Mouse (Mus musculus): ENCODE measurements at regions not wholly inside any gene's neighbourhood (a gene's known extent, or its start where the extent isn't known, plus 50 kb on each side); places are given as distances from the start of the nearest gene placed in this dataset.

GRCm38 (mm10) chr5:46794028-46794705 lies 936.8 kb upstream of the Lcorl start:
- no peak for DNase-seq (ENCODE audit: low spot score in 2 of 2)

- no peak for DNase-seq (ENCODE audit: low spot score in 2 of 2)
Observed at GRCm38 (mm10) chr5:46791051-46791450, 933.6 kb upstream of the Lcorl start.

GRCm38 (mm10) chr5:46790536-46790935 lies 933.1 kb upstream of the Lcorl start:
- DNase-seq (ENCODE audit: low spot score in 2 of 2): no peak

GRCm38 (mm10) chr5:46787079-46787478 lies 929.7 kb upstream of the Lcorl start:
- no peak for DNase-seq (ENCODE audit: low spot score in 2 of 2)

- DNase-seq (ENCODE audit: low spot score in 2 of 2): no peak
Observed at GRCm38 (mm10) chr5:46756094-46756493, 898.7 kb upstream of the Lcorl start.

DNA sequence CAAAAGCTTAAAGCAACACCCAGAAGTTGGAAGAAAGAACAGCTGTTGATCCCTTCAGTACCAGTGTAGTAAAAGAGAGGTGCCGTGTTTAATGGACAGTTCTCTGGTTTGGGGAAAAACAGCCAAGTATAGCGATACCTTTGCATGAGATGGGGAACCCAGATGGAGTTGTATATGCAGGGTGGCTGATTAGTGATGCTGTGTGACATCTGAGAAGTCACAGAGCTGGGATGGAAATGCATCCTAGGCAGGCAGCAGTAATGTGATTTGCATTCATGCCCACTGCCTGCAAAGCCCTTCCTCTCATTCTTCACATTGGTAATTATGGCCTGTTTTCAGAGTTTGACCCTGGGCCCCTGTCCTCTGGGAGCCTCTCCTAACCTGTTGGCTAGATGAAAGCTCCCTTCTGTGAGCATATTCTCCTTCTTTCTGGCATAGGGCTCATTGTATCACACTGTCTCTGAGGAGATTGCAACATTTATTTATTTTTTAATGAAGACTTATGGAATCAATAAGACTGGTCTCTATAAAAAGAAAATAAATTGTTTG lies 882.7 kb upstream of the Lcorl start:
- DNase-seq (ENCODE audit: low spot score in 2 of 2): no peak

- DNase-seq (ENCODE audit: low spot score in 2 of 2): no peak
Observed at GRCm38 (mm10) chr5:46732510-46732909, 875.1 kb upstream of the Lcorl start.

DNA sequence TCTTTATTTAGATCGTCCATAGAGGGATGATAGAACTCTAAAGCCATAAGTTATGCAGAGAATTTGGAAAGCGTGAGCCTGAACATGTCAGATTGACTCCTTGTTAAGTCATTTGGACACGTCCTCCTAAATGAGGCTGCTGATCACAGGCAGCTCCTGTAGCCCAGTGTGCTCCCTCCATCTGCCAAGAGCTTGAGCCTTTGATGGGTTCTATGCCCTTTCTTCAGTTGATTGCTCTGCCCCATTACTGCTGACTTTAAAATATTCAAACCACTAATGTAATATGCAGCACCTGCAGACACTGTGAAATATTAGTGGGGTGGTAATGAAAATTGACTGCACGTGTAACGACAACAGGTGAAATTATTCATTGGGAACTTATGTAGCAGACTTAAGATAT lies 874.6 kb upstream of the Lcorl start:
- DNase-seq (ENCODE audit: low spot score in 2 of 2): no peak

- DNase-seq (ENCODE audit: low spot score in 2 of 2): no peak
Observed at GRCm38 (mm10) chr5:46731297-46731696, 873.9 kb upstream of the Lcorl start.

DNA sequence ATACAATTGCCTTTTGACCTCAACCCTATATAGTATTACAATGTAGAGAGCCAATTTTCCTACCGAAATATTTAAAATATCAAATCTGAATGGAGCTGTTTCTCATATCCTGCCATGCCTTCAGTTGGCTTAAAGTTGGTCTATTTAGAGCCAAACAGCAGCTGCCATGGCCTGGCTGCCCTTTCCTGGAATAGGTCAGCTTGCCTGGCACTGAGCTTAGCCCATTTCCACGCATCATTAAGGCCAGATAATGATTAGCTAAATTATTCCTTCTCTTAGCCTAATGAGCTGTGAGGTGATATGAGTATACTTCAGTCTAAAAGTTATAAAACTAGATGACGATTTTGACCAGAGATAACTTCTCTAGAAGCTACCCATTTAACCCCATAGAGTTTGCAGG lies 852.2 kb upstream of the Lcorl start:
- no peak for DNase-seq (ENCODE audit: low spot score in 2 of 2)

- DNase-seq (ENCODE audit: low spot score in 2 of 2): no peak
Observed at GRCm38 (mm10) chr5:46707845-46708244, 850.4 kb upstream of the Lcorl start.

- no peak for DNase-seq (ENCODE audit: low spot score in 2 of 2)
Observed at GRCm38 (mm10) chr5:46707021-46707420, 849.6 kb upstream of the Lcorl start.

- DNase-seq (ENCODE audit: low spot score in 2 of 2): no peak
Observed at GRCm38 (mm10) chr5:46678007-46678406, 820.6 kb upstream of the Lcorl start.

- no peak for DNase-seq (ENCODE audit: low spot score in 2 of 2)
Observed at GRCm38 (mm10) chr5:46674810-46675502, 817.5 kb upstream of the Lcorl start.

DNA sequence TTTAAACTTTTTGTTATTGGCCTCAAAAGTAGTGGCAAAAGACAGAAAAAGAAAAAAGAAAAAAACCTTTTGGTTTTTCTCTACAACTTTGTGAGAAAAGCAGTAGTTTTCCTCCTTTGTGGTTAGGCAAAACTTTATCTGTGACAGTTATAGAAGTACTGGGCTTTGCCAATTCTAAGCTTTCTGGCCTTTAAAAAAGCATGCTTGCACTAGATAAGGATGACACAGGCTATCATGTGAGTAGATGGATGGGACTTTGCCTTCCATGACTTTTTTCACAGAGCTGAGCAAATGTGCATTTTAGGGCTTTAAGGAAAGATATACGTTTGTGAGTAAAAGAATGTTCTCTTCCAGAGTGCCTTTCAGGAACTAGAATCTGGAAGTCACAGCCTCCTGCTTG lies 816.0 kb upstream of the Lcorl start:
- no peak for DNase-seq (ENCODE audit: low spot score in 2 of 2)

DNA sequence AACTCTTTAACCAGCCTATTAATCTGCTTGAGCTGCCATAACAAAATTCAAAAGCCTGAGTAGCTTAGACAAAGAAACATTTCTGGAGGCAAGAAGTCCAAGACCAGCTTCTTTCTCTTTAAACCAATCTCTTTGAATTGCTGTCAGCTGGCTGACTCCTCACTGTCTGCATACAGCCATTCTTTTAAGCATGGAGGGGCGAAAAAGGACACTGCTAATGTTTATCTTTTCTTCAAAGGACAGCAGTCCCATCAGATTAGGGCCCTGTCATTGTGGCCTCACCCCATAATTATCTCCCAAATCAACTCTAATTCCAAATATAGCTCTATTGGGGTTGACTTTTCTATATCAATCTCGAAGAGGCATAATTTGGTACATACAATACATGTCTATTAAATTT lies 813.1 kb upstream of the Lcorl start:
- no peak for DNase-seq (ENCODE audit: low spot score in 2 of 2)

DNA sequence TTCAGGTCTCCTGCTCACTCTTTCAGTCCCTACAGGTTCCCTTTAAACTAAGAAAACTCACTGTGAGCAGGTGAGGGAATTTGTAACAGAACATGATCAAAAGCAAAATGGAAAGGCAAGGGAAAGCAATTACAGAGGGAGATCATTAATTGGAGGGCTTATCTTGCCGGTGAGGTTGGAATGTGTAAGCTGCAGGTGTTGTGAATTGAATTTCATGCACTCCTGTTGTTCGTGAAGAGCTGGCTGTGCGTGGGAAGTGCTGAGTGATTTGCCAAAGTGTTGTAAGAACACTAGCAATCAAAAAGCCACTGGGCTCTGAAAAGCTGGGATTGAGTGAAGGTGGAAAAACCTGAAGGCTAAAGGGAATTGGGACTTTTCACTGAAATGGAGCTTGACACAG lies 808.8 kb upstream of the Lcorl start:
- DNase-seq (ENCODE audit: low spot score in 2 of 2): no peak

DNA sequence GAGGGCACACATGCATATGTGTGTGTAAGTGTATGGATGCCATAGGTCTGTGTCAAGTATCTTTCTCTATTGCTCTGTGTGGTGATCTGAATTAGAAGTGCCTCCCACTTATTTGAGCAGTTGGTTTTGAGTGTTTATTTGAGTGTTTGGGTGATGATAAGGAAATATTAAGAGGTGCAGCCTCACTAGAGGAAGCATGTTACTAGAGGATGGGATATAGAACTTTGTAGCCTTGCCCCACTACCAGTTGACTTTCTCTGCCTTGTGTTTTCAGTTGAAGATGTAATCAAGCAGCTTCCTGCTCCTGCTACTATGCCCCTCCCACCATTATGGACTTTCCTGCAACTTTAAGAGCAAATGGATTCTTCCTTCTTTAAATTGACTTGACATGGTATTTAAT lies 799.6 kb upstream of the Lcorl start:
- no peak for DNase-seq (ENCODE audit: low spot score in 2 of 2)

- no peak for DNase-seq (ENCODE audit: low spot score in 2 of 2)
Observed at GRCm38 (mm10) chr5:46654189-46654588, 796.8 kb upstream of the Lcorl start.

- DNase-seq (ENCODE audit: low spot score in 2 of 2): no peak
Observed at GRCm38 (mm10) chr5:46643009-46643408, 785.6 kb upstream of the Lcorl start.

DNA sequence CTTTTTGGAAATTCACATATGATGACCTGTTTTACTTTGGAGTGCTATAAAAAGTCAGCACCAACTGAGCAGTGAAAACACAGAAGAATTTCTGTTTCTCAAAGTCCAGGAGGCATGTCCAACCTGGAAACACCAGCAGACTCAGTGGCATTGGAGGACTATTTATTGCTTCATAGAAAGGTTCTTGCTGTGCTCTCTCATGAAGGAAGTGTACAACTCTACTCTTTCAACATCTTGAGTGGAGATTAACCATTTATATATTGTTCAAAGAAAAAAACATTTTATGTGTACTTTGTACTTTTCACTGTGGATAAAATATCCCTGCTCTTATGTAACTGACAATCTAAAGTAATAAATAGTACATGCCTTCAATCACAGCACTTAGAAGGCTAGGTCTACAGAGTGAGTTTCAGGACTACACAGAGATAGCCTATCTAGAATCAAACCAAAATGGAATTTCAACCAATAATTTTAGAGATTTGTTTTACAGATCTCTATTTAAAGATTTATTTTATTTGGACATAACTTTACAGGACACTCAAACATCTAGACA lies 777.8 kb upstream of the Lcorl start:
- DNase-seq (ENCODE audit: low spot score in 2 of 2): no peak
